Mouse (Mus musculus) left cerebral cortex, postnatal 4 days (tissue): ENCODE data around the gene Gckr. TPM values are rescaled to one million over a fixed set of nuclear protein-coding genes. Genes with fewer than 3 reads are reported as not detected.

Experiments
- DNase-seq: peaks from one replicate; pipeline ENCODE4 v3.0.0-alpha.2; 2022
- intact Hi-C: fragments of 180-260 bp; cut with DNase I; formaldehyde crosslinking; loops from one replicate; pipeline ENCODE4 v1.15.1; 2025
- total RNA-seq, 2 experiments: library from RNA; stranded (reverse); gene quantifications; 2 replicates each; pipeline ENCODE4 v1.2.3; 2021

Gckr gene
- total RNA-seq = under 1 TPM in 1 of 2 experiments, not detected in 1; 0.52 TPM

GRCm38 (mm10) chr5:31297047-31297757 is at the start of gene Gckr:
Gckr (plus strand) TSS chr5:31297443.
- DNase-seq = no peak
- intact Hi-C loops = loop anchor here (5.0 kb wide), 1 partner anchor 155 kb away; the partner anchor contains the start of gene Zfp512

- DNase-seq = no peak
- intact Hi-C loops = no loop called here
These were observed 46.5 kb upstream of the Gckr start for GRCm38 (mm10) chr5:31250716-31251115.

GRCm38 (mm10) chr5:31251541-31252101 is 45.6 kb upstream of the Gckr start, which contains the start of gene Krtcap3:
Krtcap3 (plus strand) TSS chr5:31251691.
- peak; percentile 34 for DNase-seq
- intact Hi-C loops = no loop called here

- intact Hi-C loops = no loop called here
- DNase-seq = no peak
These were observed 45.1 kb upstream of the Gckr start for GRCm38 (mm10) chr5:31252151-31252550.

- no peak for DNase-seq
- intact Hi-C loops = no loop called here
These were observed 44.3 kb upstream of the Gckr start for GRCm38 (mm10) chr5:31252795-31253545.

GRCm38 (mm10) chr5:31253806-31254205 is 43.4 kb upstream of the Gckr start:
- intact Hi-C loops = no loop called here
- DNase-seq = no peak

GRCm38 (mm10) chr5:31254452-31254851 is 42.8 kb upstream of the Gckr start:
- DNase-seq = no peak
- intact Hi-C loops = no loop called here

- DNase-seq = no peak
- intact Hi-C loops = no loop called here
These were observed 42.3 kb upstream of the Gckr start for GRCm38 (mm10) chr5:31254901-31255300.

- intact Hi-C loops = no loop called here
- DNase-seq = no peak
These were observed 41.9 kb upstream of the Gckr start for GRCm38 (mm10) chr5:31255381-31255780.

- DNase-seq = no peak
- intact Hi-C loops = no loop called here
These were observed 41.3 kb upstream of the Gckr start for GRCm38 (mm10) chr5:31255971-31256370.

GRCm38 (mm10) chr5:31257616-31258015 is 39.6 kb upstream of the Gckr start:
- intact Hi-C loops = no loop called here
- DNase-seq = no peak

- intact Hi-C loops = no loop called here
- DNase-seq = no peak
These were observed 31.1 kb upstream of the Gckr start for GRCm38 (mm10) chr5:31266101-31266500.

GRCm38 (mm10) chr5:31267686-31268085 is 29.6 kb upstream of the Gckr start:
- DNase-seq = no peak

GRCm38 (mm10) chr5:31273018-31273417 is 24.2 kb upstream of the Gckr start:
- intact Hi-C loops = loop anchor here (10.0 kb wide), 1 partner anchor 202 kb away; no protein-coding TSS in a partner anchor
- DNase-seq = no peak

More at GRCm38 (mm10) chr5:31267686-31268085, 29.6 kb upstream of the Gckr start:
- intact Hi-C loops = no loop called here

- intact Hi-C loops = loop anchor here (10.0 kb wide), 1 partner anchor 195 kb away; no protein-coding TSS in a partner anchor
These were observed 17.8 kb upstream of the Gckr start for GRCm38 (mm10) chr5:31279245-31279988.

GRCm38 (mm10) chr5:31288225-31288624 is 9.0 kb upstream of the Gckr start:
- intact Hi-C loops = no loop called here
- no peak for DNase-seq

More at GRCm38 (mm10) chr5:31279245-31279988, 17.8 kb upstream of the Gckr start:
- DNase-seq = no peak

GRCm38 (mm10) chr5:31288655-31289054 is 8.6 kb upstream of the Gckr start:
- intact Hi-C loops = no loop called here
- DNase-seq = no peak

- intact Hi-C loops = no loop called here
- DNase-seq = no peak
These were observed 7.5 kb upstream of the Gckr start for GRCm38 (mm10) chr5:31289626-31290230.

GRCm38 (mm10) chr5:31290521-31291360 is 6.5 kb upstream of the Gckr start, which contains the start of gene Ift172:
Ift172 (minus strand) TSS chr5:31291116.
- DNase-seq = peak; percentile 97
- intact Hi-C loops = no loop called here
